Mouse (Mus musculus) myocyte (in vitro differentiated cells): ENCODE measurements around the gene Opa3. TPM values are rescaled to one million over a fixed set of nuclear protein-coding genes. Genes with fewer than 3 reads are reported as not detected.

Source experiments
- H3K27me3 ChIP-seq: one replicate; pipeline ENCODE4 v1.6.1; 2011; ENCODE audit not compliant: control insufficient read depth, insufficient read depth, insufficient read length
- H3K36me3 ChIP-seq: one replicate; pipeline ENCODE4 v1.6.1; 2011; ENCODE audit not compliant: control insufficient read depth, insufficient read depth
- H3K4me2 ChIP-seq: one replicate; pipeline ENCODE4 v1.6.1; 2011; ENCODE audit warnings: low read depth, control low read depth
- H3K4me3 ChIP-seq: one replicate; pipeline ENCODE4 v1.5.1; 2011; ENCODE audit warnings: mild to moderate bottlenecking, control low read depth, moderate library complexity
- H3K79me2 ChIP-seq: one replicate; pipeline ENCODE4 v1.6.1; 2011; ENCODE audit not compliant: control insufficient read depth, insufficient read depth
- H3ac ChIP-seq: one replicate; pipeline ENCODE4 v1.6.1; 2011; ENCODE audit not compliant: control insufficient read depth, insufficient read length
- CEBPB ChIP-seq: IDR thresholded peaks from 2 replicates; pipeline ENCODE4 v1.6.1; 2011; ENCODE audit warnings: mild to moderate bottlenecking, moderate library complexity; ENCODE audit not compliant: poor library complexity, insufficient read depth, severe bottlenecking
- E2F4 ChIP-seq: IDR thresholded peaks from one replicate; pipeline ENCODE4 v1.6.1; 2011; ENCODE audit warnings: mild to moderate bottlenecking, control low read depth, moderate library complexity; ENCODE audit not compliant: insufficient read depth
- MAX ChIP-seq: IDR thresholded peaks from one replicate; pipeline ENCODE4 v1.6.1; 2011; ENCODE audit warnings: low read depth, mild to moderate bottlenecking, control low read depth
- MYOD1 ChIP-seq, 3 experiments: IDR thresholded peaks; one replicate each; pipeline ENCODE4 v1.6.1; 2011; ENCODE audit warnings: control low read depth in 2 of 3, low read depth in 2 of 3, mild to moderate bottlenecking in 2 of 3, moderate library complexity in 1 of 3; ENCODE audit not compliant: insufficient read length in 2 of 3, control insufficient read depth in 1 of 3
- MYOG ChIP-seq, 3 experiments: IDR thresholded peaks; one replicate each; pipeline ENCODE4 v1.6.1; 2011; ENCODE audit warnings: control low read depth in 2 of 3, low read depth in 2 of 3, mild to moderate bottlenecking in 2 of 3; ENCODE audit not compliant: insufficient read length in 2 of 3, control insufficient read depth in 1 of 3, insufficient read depth in 1 of 3
- POLR2A ChIP-seq: IDR thresholded peaks from one replicate; pipeline ENCODE4 v1.6.1; 2011; ENCODE audit warnings: low read depth, mild to moderate bottlenecking, control low read depth, moderate library complexity; ENCODE audit not compliant: insufficient read length
- POLR2AphosphoS2 ChIP-seq: IDR thresholded peaks from one replicate; pipeline ENCODE4 v1.6.1; 2011; ENCODE audit warnings: low read depth, control low read depth; ENCODE audit not compliant: insufficient read length
- REST ChIP-seq: IDR thresholded peaks from one replicate; pipeline ENCODE4 v1.6.1; 2011; ENCODE audit warnings: mild to moderate bottlenecking, control low read depth, moderate library complexity; ENCODE audit not compliant: insufficient read depth, insufficient read length
- SRF ChIP-seq: IDR thresholded peaks from one replicate; pipeline ENCODE4 v1.6.1; 2011; ENCODE audit warnings: low read depth; ENCODE audit not compliant: control insufficient read depth, insufficient read length
- TCF12 ChIP-seq: IDR thresholded peaks from one replicate; pipeline ENCODE4 v1.6.1; 2011; ENCODE audit warnings: mild to moderate bottlenecking, control low read depth; ENCODE audit not compliant: poor library complexity, insufficient read depth, severe bottlenecking
- TCF3 ChIP-seq: IDR thresholded peaks from one replicate; pipeline ENCODE4 v1.6.1; 2011; ENCODE audit warnings: low read depth, control low read depth; ENCODE audit not compliant: insufficient read length
- USF1 ChIP-seq: IDR thresholded peaks from one replicate; pipeline ENCODE4 v1.6.1; 2011; ENCODE audit warnings: low read depth, mild to moderate bottlenecking, control low read depth, moderate library complexity
- polyA plus RNA-seq: library from polyadenylated mRNA; unstranded; fragments of >200 nt; fragmentation: generic; extraction: Trizol; gene quantifications from one replicate; pipeline ENCODE4 v1.2.1, GENCODE M21; 2012; ENCODE audit warnings: missing spikeins

Gene Opa3
- polyA plus RNA-seq, 1 experiment: 29.8 TPM

GRCm38 (mm10) chr7:19252078-19252477 lies 23.9 kb downstream of the Opa3 start:
- H3ac ChIP-seq: no peak overlapping the region
- H3K4me2 ChIP-seq: no peak overlapping the region
- no peaks in the 10 kb centered on the region for H3K27me3 ChIP-seq
- TF ChIP-seq MYOD1 (IDR thresholded peaks at IDR 0.05; ENCODE audit: control insufficient read depth in 1 of 3, insufficient read length in 2 of 3, low read depth in 2 of 3) (no peak), MYOG (IDR thresholded peaks at IDR 0.05; ENCODE audit: control insufficient read depth in 1 of 3, insufficient read depth in 1 of 3, insufficient read length in 2 of 3, low read depth in 2 of 3) (no peak), SRF (no peak), POLR2A (no peak), MAX (no peak), E2F4 (no peak), POLR2AphosphoS2 (no peak), USF1 (no peak)
- H3K36me3 ChIP-seq: no peaks in the 10 kb centered on the region
- H3K4me3 ChIP-seq: no peak overlapping the region
- H3K79me2 ChIP-seq: no peaks in the 10 kb centered on the region

- Histone ChIP-seq H3ac (no peak overlapping the region), H3K4me2 (no peak overlapping the region), H3K36me3 (peaks cover 13% of the 10 kb centered on the region), H3K27me3 (no peaks in the 10 kb centered on the region), H3K4me3 (no peak overlapping the region), H3K79me2 (no peaks in the 10 kb centered on the region)
- TF ChIP-seq POLR2AphosphoS2 (peak; percentile 91), USF1 (no peak), MYOD1 (IDR thresholded peaks at IDR 0.05; ENCODE audit: control insufficient read depth in 1 of 3, insufficient read length in 2 of 3, low read depth in 2 of 3) (peak in 1 of 3 experiments; percentile 9), CEBPB (no peak), MYOG (IDR thresholded peaks at IDR 0.05; ENCODE audit: control insufficient read depth in 1 of 3, insufficient read depth in 1 of 3, insufficient read length in 2 of 3, low read depth in 2 of 3) (peak in 1 of 3 experiments; percentile 66)
These were observed 25.3 kb downstream of the Opa3 start for GRCm38 (mm10) chr7:19253437-19253836.

GRCm38 (mm10) chr7:19255395-19255794 lies 27.3 kb downstream of the Opa3 start:
- H3K36me3 ChIP-seq: peaks cover 26% of the 10 kb centered on the region
- peak; percentile 39 for TF ChIP-seq POLR2A
- no peak for TF ChIP-seq TCF3
- TF ChIP-seq POLR2AphosphoS2: peak; percentile 79
- TF ChIP-seq MYOG (IDR thresholded peaks at IDR 0.05; ENCODE audit: control insufficient read depth in 1 of 3, insufficient read depth in 1 of 3, insufficient read length in 2 of 3, low read depth in 2 of 3): peak in 1 of 3 experiments; percentile 3
- no peak for TF ChIP-seq TCF12
- H3ac ChIP-seq: no peak overlapping the region
- no peak overlapping the region for H3K4me3 ChIP-seq
- H3K79me2 ChIP-seq: no peaks in the 10 kb centered on the region
- no peaks in the 10 kb centered on the region for H3K27me3 ChIP-seq
- H3K4me2 ChIP-seq: no peak overlapping the region

- Histone ChIP-seq H3K27me3 (no peaks in the 10 kb centered on the region), H3ac (no peak overlapping the region), H3K36me3 (peaks cover 28% of the 10 kb centered on the region), H3K4me2 (no peak overlapping the region), H3K4me3 (no peak overlapping the region), H3K79me2 (no peaks in the 10 kb centered on the region)
- TF ChIP-seq POLR2A: no peak
- no peak for TF ChIP-seq MAX
- TF ChIP-seq USF1: no peak
- TF ChIP-seq POLR2AphosphoS2: no peak
- no peak for TF ChIP-seq CEBPB
These were observed 28.4 kb downstream of the Opa3 start for GRCm38 (mm10) chr7:19256567-19256966.

GRCm38 (mm10) chr7:19257390-19258022 lies 29.4 kb downstream of the Opa3 start:
- TF ChIP-seq CEBPB (no peak), USF1 (no peak), MAX (no peak), E2F4 (no peak), POLR2AphosphoS2 (peak; percentile 31), TCF3 (no peak), MYOG (IDR thresholded peaks at IDR 0.05; ENCODE audit: control insufficient read depth in 1 of 3, insufficient read depth in 1 of 3, insufficient read length in 2 of 3, low read depth in 2 of 3) (no peak)
- H3ac ChIP-seq: no peak overlapping the region
- H3K36me3 ChIP-seq: peaks cover 30% of the 10 kb centered on the region

GRCm38 (mm10) chr7:19258336-19258735 lies 30.2 kb downstream of the Opa3 start:
- Histone ChIP-seq H3K36me3 (peaks cover 30% of the 10 kb centered on the region), H3K4me3 (no peak overlapping the region), H3K79me2 (no peaks in the 10 kb centered on the region), H3K27me3 (no peaks in the 10 kb centered on the region), H3K4me2 (no peak overlapping the region), H3ac (no peak overlapping the region)
- TF ChIP-seq E2F4 (no peak), MYOD1 (IDR thresholded peaks at IDR 0.05; ENCODE audit: control insufficient read depth in 1 of 3, insufficient read length in 2 of 3, low read depth in 2 of 3) (no peak), POLR2AphosphoS2 (no peak), REST (no peak), MYOG (IDR thresholded peaks at IDR 0.05; ENCODE audit: control insufficient read depth in 1 of 3, insufficient read depth in 1 of 3, insufficient read length in 2 of 3, low read depth in 2 of 3) (no peak), CEBPB (no peak), USF1 (no peak), TCF12 (no peak), MAX (no peak)

More at GRCm38 (mm10) chr7:19257390-19258022, 29.4 kb downstream of the Opa3 start:
- Histone ChIP-seq H3K4me2 (no peak overlapping the region), H3K4me3 (no peak overlapping the region), H3K79me2 (no peaks in the 10 kb centered on the region), H3K27me3 (no peaks in the 10 kb centered on the region)
